Mouse (Mus musculus): ENCODE data around the gene Esrrb. TPM values are rescaled to one million over a fixed set of nuclear protein-coding genes. Genes with fewer than 3 reads are reported as not detected.

The Esrrb gene
- polyA plus RNA-seq, 1 experiment from 2014 or later, result 2.2 TPM

GRCm38 (mm10) chr12:86553037-86553436 lies 192.1 kb downstream of the Esrrb start:
- Histone ChIP-seq H3K27ac (ENCODE audit: low read length) (no peak overlapping the region), H3K4me2 (ENCODE audit: low read depth, low read length) (no peak overlapping the region), H3K4me3 (ENCODE audit: low read length) (no peak overlapping the region), H3K4me1 (ENCODE audit: control insufficient read depth, insufficient read depth, low read length) (no peaks in the 10 kb centered on the region), H3K27me3 (ENCODE audit: control insufficient read depth, insufficient read depth, low read length) (no peaks in the 10 kb centered on the region), H3K9ac (ENCODE audit: low read length) (no peak overlapping the region), H3K9me3 (replicated peaks; ENCODE audit: control insufficient read depth, low read length) (no peaks in the 10 kb centered on the region), H3K36me3 (ENCODE audit: control insufficient read depth, insufficient read depth) (no peaks in the 10 kb centered on the region)
- no peak for ATAC-seq (replicated peaks; ENCODE audit: extremely low read depth, insufficient read depth, low FRiP score)
- WGBS, result 65% methylated on average over 10 of the region's 10 CpGs

- Histone ChIP-seq H3K9ac (ENCODE audit: low read length) (no peak overlapping the region), H3K36me3 (ENCODE audit: control insufficient read depth, insufficient read depth) (no peaks in the 10 kb centered on the region), H3K9me3 (replicated peaks; ENCODE audit: control insufficient read depth, low read length) (no peaks in the 10 kb centered on the region), H3K27ac (ENCODE audit: low read length) (no peak overlapping the region), H3K4me2 (ENCODE audit: low read depth, low read length) (no peak overlapping the region), H3K4me3 (ENCODE audit: low read length) (no peak overlapping the region), H3K27me3 (ENCODE audit: control insufficient read depth, insufficient read depth, low read length) (no peaks in the 10 kb centered on the region), H3K4me1 (ENCODE audit: control insufficient read depth, insufficient read depth, low read length) (no peaks in the 10 kb centered on the region)
- ATAC-seq (replicated peaks; ENCODE audit: extremely low read depth, insufficient read depth, low FRiP score), result no peak
- WGBS, result 29% methylated on average over 10 of the region's 10 CpGs
These were observed 196.0 kb downstream of the Esrrb start for GRCm38 (mm10) chr12:86556796-86557517.

GRCm38 (mm10) chr12:86558889-86559288 lies 198.0 kb downstream of the Esrrb start:
- no peaks in the 10 kb centered on the region for H3K4me1 ChIP-seq (ENCODE audit: control insufficient read depth, insufficient read depth, low read length)
- H3K4me2 ChIP-seq (ENCODE audit: low read depth, low read length), result no peak overlapping the region
- H3K27me3 ChIP-seq (ENCODE audit: control insufficient read depth, insufficient read depth, low read length), result no peaks in the 10 kb centered on the region
- H3K9ac ChIP-seq (ENCODE audit: low read length), result no peak overlapping the region
- no peaks in the 10 kb centered on the region for H3K36me3 ChIP-seq (ENCODE audit: control insufficient read depth, insufficient read depth)
- H3K9me3 ChIP-seq (replicated peaks; ENCODE audit: control insufficient read depth, low read length), result no peaks in the 10 kb centered on the region
- no peak for ATAC-seq (replicated peaks; ENCODE audit: extremely low read depth, insufficient read depth, low FRiP score)
- no peak overlapping the region for H3K4me3 ChIP-seq (ENCODE audit: low read length)
- H3K27ac ChIP-seq (ENCODE audit: low read length), result no peak overlapping the region
- 87% methylated on average over 9 of the region's 9 CpGs for WGBS

- Histone ChIP-seq H3K27me3 (ENCODE audit: control insufficient read depth, insufficient read depth, low read length) (no peaks in the 10 kb centered on the region), H3K36me3 (ENCODE audit: control insufficient read depth, insufficient read depth) (no peaks in the 10 kb centered on the region), H3K9me3 (replicated peaks; ENCODE audit: control insufficient read depth, low read length) (no peaks in the 10 kb centered on the region), H3K9ac (ENCODE audit: low read length) (no peak overlapping the region), H3K4me3 (ENCODE audit: low read length) (no peak overlapping the region), H3K4me1 (ENCODE audit: control insufficient read depth, insufficient read depth, low read length) (no peaks in the 10 kb centered on the region), H3K4me2 (ENCODE audit: low read depth, low read length) (no peak overlapping the region), H3K27ac (ENCODE audit: low read length) (no peak overlapping the region)
- ATAC-seq (replicated peaks; ENCODE audit: extremely low read depth, insufficient read depth, low FRiP score), result no peak
- WGBS, result 35% methylated on average over 3 of the region's 3 CpGs
These were observed 201.8 kb downstream of the Esrrb start for GRCm38 (mm10) chr12:86562705-86563104.

- Histone ChIP-seq H3K27me3 (ENCODE audit: control insufficient read depth, insufficient read depth, low read length) (no peaks in the 10 kb centered on the region), H3K4me1 (ENCODE audit: control insufficient read depth, insufficient read depth, low read length) (no peaks in the 10 kb centered on the region), H3K9me3 (replicated peaks; ENCODE audit: control insufficient read depth, low read length) (no peaks in the 10 kb centered on the region), H3K36me3 (ENCODE audit: control insufficient read depth, insufficient read depth) (no peaks in the 10 kb centered on the region), H3K4me3 (ENCODE audit: low read length) (no peak overlapping the region), H3K27ac (ENCODE audit: low read length) (no peak overlapping the region), H3K4me2 (ENCODE audit: low read depth, low read length) (no peak overlapping the region), H3K9ac (ENCODE audit: low read length) (no peak overlapping the region)
- no peak for ATAC-seq (replicated peaks; ENCODE audit: extremely low read depth, insufficient read depth, low FRiP score)
- 73% methylated on average over 5 of the region's 5 CpGs for WGBS
These were observed 205.1 kb downstream of the Esrrb start for GRCm38 (mm10) chr12:86565996-86566395.

Other genes with a start within 250 kb of the Esrrb start
- 12.2 and 12.8 TPM in 2 replicates for gene Gpatch2l, start 119.3 kb upstream of the Esrrb start, polyA plus RNA-seq (2015; fragmentation: Nextera tagmentation; extraction: Ambion mirVana)